Mouse (Mus musculus): ENCODE measurements at regions not wholly inside any gene's neighbourhood (a gene's known extent, or its start where the extent isn't known, plus 50 kb on each side); places are given as distances from the start of the nearest gene placed in this dataset.

DNA sequence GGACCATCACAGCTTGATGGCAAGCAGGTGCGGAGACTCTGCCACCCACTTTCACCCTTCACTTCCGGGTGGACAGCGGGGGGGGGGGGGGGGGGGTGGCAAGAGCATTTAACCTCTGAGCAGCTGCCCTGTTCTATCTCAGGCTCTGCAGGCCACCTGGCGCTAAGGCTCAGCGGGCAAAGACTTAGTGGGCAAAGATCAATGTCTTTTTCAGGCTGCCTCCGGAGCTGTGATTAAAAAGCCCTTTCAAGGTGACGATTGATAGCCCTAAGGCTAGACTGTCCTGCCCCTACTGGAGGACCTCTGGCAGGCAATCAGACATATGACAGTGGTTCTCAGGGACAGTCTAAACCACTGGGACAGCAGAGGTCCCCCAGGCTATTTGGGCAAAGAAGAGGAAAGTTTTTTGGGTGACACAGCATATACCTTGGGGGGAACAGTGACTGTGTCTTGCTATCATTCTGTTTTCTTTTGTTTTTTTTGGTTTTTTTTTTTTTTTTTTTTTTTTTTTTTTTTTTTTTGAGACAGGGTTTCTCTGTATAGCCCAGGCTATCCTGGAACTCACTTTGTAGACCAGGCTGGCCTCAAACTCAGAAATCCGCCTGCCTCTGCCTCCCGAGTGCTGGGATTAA lies 54.1 kb upstream of the Sec14l1 start:
- TF ChIP-seq POLR2A (IDR thresholded peaks at IDR 0.05; ENCODE audit: extremely low read depth, insufficient read depth, low read length) = no peak
- no peak for TF ChIP-seq CTCF (IDR thresholded peaks at IDR 0.05; ENCODE audit: extremely low read depth, insufficient read depth, low read length)

All from cortical plate, adult 2 months (tissue).